Mouse (Mus musculus) MEL (cell line): ENCODE results near the gene Ube2e1.
A peak's percentile ranks its signal among the peaks of the same experiment; 100 is the strongest.

ENCODE experiments used
- CTCF ChIP-seq, 3 experiments: IDR thresholded peaks in 2 of 3; conservative IDR thresholded peaks in 1 of 3; 2 replicates each; pipeline ENCODE4 v1.5.1; 2011 to 2012; ENCODE audit warnings: low read length in 3 of 3, low read depth in 2 of 3, mild to moderate bottlenecking in 2 of 3, improper control_type of control experiment in 1 of 3, inconsistent platforms in 1 of 3, mixed read lengths in 1 of 3, moderate library complexity in 1 of 3; ENCODE audit not compliant: control insufficient read depth in 1 of 3, insufficient read depth in 1 of 3, poor library complexity in 1 of 3, severe bottlenecking in 1 of 3
- POLR2A ChIP-seq, 2 experiments: IDR thresholded peaks; 2 replicates each; pipeline ENCODE4 v1.6.1; 2011 to 2012; ENCODE audit warnings: low read length in 2 of 2, mild to moderate bottlenecking in 2 of 2, control low read depth in 1 of 2, improper control_type of control experiment in 1 of 2, low read depth in 1 of 2, moderate library complexity in 1 of 2; ENCODE audit not compliant: control insufficient read depth in 1 of 2, insufficient read depth in 1 of 2, poor library complexity in 1 of 2
- ZNF384 ChIP-seq: IDR thresholded peaks from 2 replicates; pipeline ENCODE4 v1.6.1; 2012; ENCODE audit warnings: low read depth, mild to moderate bottlenecking, inconsistent platforms, low read length, improper control_type of control experiment

GRCm38 (mm10) chr14:18284581-18284980, 47.1 kb downstream of the Ube2e1 start:
- TF ChIP-seq CTCF (IDR thresholded peaks at IDR 0.05 in 2 of 3, conservative IDR thresholded peaks at IDR 0.05 in 1 of 3; ENCODE audit: control insufficient read depth in 1 of 3, insufficient read depth in 1 of 3, low read depth in 2 of 3, low read length in 3 of 3, poor library complexity in 1 of 3, severe bottlenecking in 1 of 3) (peak in 2 of 3 experiments; percentile 31 to 42; a peak in 3 of 6 replicates), POLR2A (IDR thresholded peaks at IDR 0.05; ENCODE audit: control insufficient read depth in 1 of 2, insufficient read depth in 1 of 2, low read depth in 1 of 2, low read length in 2 of 2, poor library complexity in 1 of 2) (no peak), ZNF384 (0 out of 2 replicates have a peak, but pooled peaks have one; percentile 27)
